In the genomic region with DNA sequence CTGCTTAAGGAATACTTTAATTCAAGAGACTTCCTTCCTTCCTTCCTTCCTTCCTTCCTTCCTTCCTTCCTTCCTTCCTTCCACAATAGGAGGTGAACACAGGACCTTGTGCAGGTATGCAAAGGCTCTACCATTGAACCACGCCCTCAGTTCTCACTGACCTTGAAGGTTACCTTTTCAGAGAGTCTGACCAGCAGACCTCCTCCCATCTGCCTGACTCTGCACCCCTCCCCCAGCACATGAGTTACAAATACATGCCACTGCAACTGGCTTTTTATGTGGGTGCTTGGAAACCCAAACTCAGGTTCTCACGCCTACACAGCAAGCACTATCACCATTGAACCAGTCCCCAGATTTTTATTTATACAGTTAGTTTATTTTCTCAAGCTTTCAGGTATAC, we compare ENCODE assay signal across 26 mouse cellular contexts. TPM values are rescaled to one million over a fixed set of nuclear protein-coding genes. Genes with fewer than 3 reads are reported as not detected.
DNase-seq lines count a peak whose midpoint lies in the region; ATAC-seq lines count a peak whose summit lies in the region.
"Had no signal": no experiment of that assay in that cellular context is flagged by ENCODE, and none has a peak within 500 bp of the region (broad histone marks: within the 10 kb centered on the region; RNA-seq: fewer than 3 reads in every experiment).

No protein-coding gene starts in this region.

- H3K27me3 ChIP-seq in heart, embryonic 11.5 days (ENCODE audit: control insufficient read depth, insufficient read depth, low read length): no peaks in the 10 kb centered on the region
- H3K27me3 ChIP-seq in hindbrain, embryonic 16.5 days (replicated peaks; ENCODE audit: control insufficient read depth, insufficient read depth, low read length): no peaks in the 10 kb centered on the region
- H3K27me3 ChIP-seq: CH12.LX; embryonic facial prominence, embryonic 12.5 days; forebrain, embryonic 13.5 days; forebrain, embryonic 15.5 days; Patski had no signal

- ATAC-seq in heart, embryonic 11.5 days (replicated peaks; ENCODE audit: insufficient number of reproducible peaks, low FRiP score, low TSS enrichment): no peak
- ATAC-seq in hindbrain, embryonic 16.5 days: no peak
- ATAC-seq: activated CD4-positive, CD25-positive, alpha-beta regulatory T cell, adult 4 months; CD4-positive, CD25-positive, alpha-beta regulatory T cell, adult 4 months; forebrain, embryonic 13.5 days; forebrain, embryonic 15.5 days; forebrain, postnatal 0 days; Patski had no signal

- H3K9me3 ChIP-seq in heart, embryonic 11.5 days (replicated peaks; ENCODE audit: control insufficient read depth, low read length): no peaks in the 10 kb centered on the region
- no peaks in the 10 kb centered on the region for H3K9me3 ChIP-seq in hindbrain, embryonic 16.5 days (ENCODE audit: control insufficient read depth, low read length)
- H3K9me3 ChIP-seq: embryonic facial prominence, embryonic 10.5 days; embryonic facial prominence, embryonic 12.5 days; forebrain, embryonic 13.5 days; forebrain, embryonic 15.5 days; G1E had no signal

- no peak overlapping the region for H3K4me2 ChIP-seq in heart, embryonic 11.5 days
- H3K4me2 ChIP-seq in hindbrain, embryonic 16.5 days (ENCODE audit: low read length): no peak overlapping the region
- H3K4me2 ChIP-seq: embryonic facial prominence, embryonic 12.5 days; forebrain, embryonic 13.5 days; forebrain, embryonic 15.5 days had no signal

- DNase-seq in heart, adult 11 months: peak; percentile 67
- peak; percentile 92 for DNase-seq in ES-CJ7 (ENCODE audit: low read depth, low spot score)
- DNase-seq in R1 (ENCODE audit: low read depth, low spot score): peak; percentile 94
- DNase-seq in left cerebral cortex, postnatal 4 days: no peak
- DNase-seq in frontal cortex, postnatal 14 days (ENCODE audit: low spot score in 2 of 2): no peak
- DNase-seq: adrenal gland, adult 8-10 months; adrenal gland, postnatal 14 days; adrenal gland, postnatal 36 days; B cell, adult 2 months; cerebellum, adult 11 months; cerebellum, adult 18-20 months; cerebellum, adult 9-10 months; cerebellum, postnatal 10 days; cerebellum, postnatal 25 days; forebrain, postnatal 0 days had no signal

- H3K9ac ChIP-seq in heart, embryonic 11.5 days (ENCODE audit: low read depth, low read length): no peak overlapping the region
- H3K9ac ChIP-seq in hindbrain, embryonic 16.5 days (ENCODE audit: low read depth, low read length): no peak overlapping the region
- H3K9ac ChIP-seq: embryonic facial prominence, embryonic 12.5 days; forebrain, embryonic 13.5 days; forebrain, embryonic 15.5 days; forebrain, postnatal 0 days had no signal

- no peaks in the 10 kb centered on the region for H3K4me1 ChIP-seq in heart, embryonic 11.5 days (ENCODE audit: control insufficient read depth, insufficient read depth, low read length)
- no peaks in the 10 kb centered on the region for H3K4me1 ChIP-seq in hindbrain, embryonic 16.5 days (ENCODE audit: control insufficient read depth, insufficient read depth, low read depth, low read length)
- H3K4me1 ChIP-seq: embryonic facial prominence, embryonic 12.5 days; forebrain, embryonic 13.5 days; forebrain, embryonic 15.5 days had no signal

- H3K36me3 ChIP-seq in heart, embryonic 11.5 days (ENCODE audit: control insufficient read depth, insufficient read depth, low read length): no peaks in the 10 kb centered on the region
- no peaks in the 10 kb centered on the region for H3K36me3 ChIP-seq in hindbrain, embryonic 16.5 days (ENCODE audit: control insufficient read depth, insufficient read depth, low read length)
- H3K36me3 ChIP-seq: embryonic facial prominence, embryonic 10.5 days; embryonic facial prominence, embryonic 12.5 days; forebrain, embryonic 15.5 days; G1E had no signal

- no peak overlapping the region for H3K27ac ChIP-seq in heart, embryonic 11.5 days (ENCODE audit: low read depth, low read length)
- no peak overlapping the region for H3K27ac ChIP-seq in hindbrain, embryonic 16.5 days (ENCODE audit: low read depth, low read length)
- H3K27ac ChIP-seq: embryonic facial prominence, embryonic 10.5 days; embryonic facial prominence, embryonic 12.5 days; forebrain, embryonic 13.5 days; forebrain, embryonic 15.5 days had no signal

- WGBS in heart, embryonic 11.5 days (ENCODE audit: insufficient replicate concordance): 80% methylated on average over 2 of the region's 2 CpGs
- WGBS in hindbrain, embryonic 16.5 days: 88% methylated on average over 2 of the region's 2 CpGs

- no peak overlapping the region for H3K4me3 ChIP-seq in heart, embryonic 11.5 days (ENCODE audit: low read depth, low read length)
- H3K4me3 ChIP-seq in hindbrain, embryonic 16.5 days (ENCODE audit: low read length): no peak overlapping the region
- H3K4me3 ChIP-seq: embryonic facial prominence, embryonic 10.5 days; embryonic facial prominence, embryonic 12.5 days; forebrain, embryonic 13.5 days; forebrain, embryonic 15.5 days had no signal

- intact Hi-C loops in left cerebral cortex, postnatal 4 days (cut with DNase I): loop anchor here (10.0 kb wide), 1 partner anchor 172 kb away; no protein-coding TSS in a partner anchor

RNA-seq across cellular contexts. Expression of a gene that starts 10.8 kb away (rescaled TPM):
- polyA plus RNA-seq in heart, embryonic 11.5 days (2014; fragmentation: Nextera tagmentation; extraction: Ambion mirVana): 89.0 and 102 TPM in 2 replicates
- total RNA-seq in left cerebral cortex, postnatal 4 days (2021): 10 to 100 TPM; 80.4 to 87.4 TPM
- polyA plus RNA-seq in hindbrain, embryonic 16.5 days (2015; fragmentation: Nextera tagmentation; extraction: Ambion mirVana): 107 and 108 TPM in 2 replicates

RNA-seq across cellular contexts. Expression of a gene that starts 36.9 kb away (rescaled TPM):
- polyA plus RNA-seq in heart, embryonic 11.5 days (2014; fragmentation: Nextera tagmentation; extraction: Ambion mirVana): 0.70 and 0.86 TPM in 2 replicates
- total RNA-seq in left cerebral cortex, postnatal 4 days (2021): 10 to 100 TPM; 32.0 to 32.2 TPM
- 5.0 and 6.1 TPM in 2 replicates for polyA plus RNA-seq in hindbrain, embryonic 16.5 days (2015; fragmentation: Nextera tagmentation; extraction: Ambion mirVana)
- total RNA-seq: CH12.LX had no signal
- polyA plus RNA-seq: G1E had no signal

Comparison
In these comparisons a context has a peak if more than half of its experiments do, and no peak if none do; other contexts are left out.
1. DNase-seq: peak in heart, adult 11 months (single experiment), ES-CJ7 (single experiment) and R1 (single experiment); none in left cerebral cortex, postnatal 4 days (single experiment) and frontal cortex, postnatal 14 days (0 of 2).